Mouse (Mus musculus): ENCODE measurements around the gene Recql. TPM values are rescaled to one million over a fixed set of nuclear protein-coding genes. Genes with fewer than 3 reads are reported as not detected.

Recql gene
- 35.5 TPM for total RNA-seq (2023)

DNA sequence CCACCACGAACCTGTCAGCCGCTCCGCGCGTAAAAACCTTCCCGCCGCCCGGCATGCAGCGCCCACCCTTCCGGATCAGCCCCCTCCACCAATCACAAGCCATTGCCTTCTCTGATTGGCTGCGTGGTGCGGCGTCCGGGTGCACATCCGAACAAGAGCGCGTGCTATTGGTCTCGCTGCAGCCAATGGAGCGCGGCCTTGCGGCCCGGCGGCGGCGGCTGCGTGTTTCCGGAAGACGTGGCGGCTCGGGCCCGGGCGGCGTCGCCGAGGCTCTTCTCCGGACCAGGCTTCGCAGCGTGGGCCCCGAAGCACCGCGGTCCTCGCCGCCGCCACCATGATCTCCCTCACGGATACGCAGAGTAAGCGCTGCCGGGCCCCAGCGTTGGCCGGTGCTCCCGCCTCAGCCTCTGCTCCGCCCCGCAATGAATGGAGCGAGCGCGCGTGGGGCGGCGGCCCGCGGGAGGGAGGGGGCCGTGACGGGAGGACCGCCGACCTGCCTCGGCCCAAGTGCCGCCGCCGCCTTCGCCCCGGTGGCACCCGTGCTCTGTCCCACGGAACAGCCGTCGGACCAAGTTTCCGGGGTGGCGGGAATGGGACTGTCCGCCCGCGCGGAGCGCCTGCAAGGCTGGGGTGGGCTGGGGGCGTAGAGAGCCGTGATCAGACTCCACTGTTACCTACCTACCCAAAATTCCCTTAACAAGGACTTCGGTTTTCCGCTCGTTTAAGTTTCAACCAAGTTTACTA, at the start of gene Recql, which contains the start of gene Golt1b:
TSS of gene Recql (minus strand) at position 77 of the 744 bp plus-strand sequence.
TSS of gene Golt1b (plus strand) at position 211 of the 744 bp plus-strand sequence.

GRCm38 (mm10) chr6:142412906-142413491, 26.1 kb upstream of the Recql start, which contains the start of gene Spx:
Gene Spx, plus strand, starts transcription at chr6:142413441.

GRCm38 (mm10) chr6:142345440-142346038, 41.3 kb downstream of the Recql start, which contains the start of gene Pyroxd1:
Gene Pyroxd1, plus strand, starts transcription at chr6:142345654.

DNA sequence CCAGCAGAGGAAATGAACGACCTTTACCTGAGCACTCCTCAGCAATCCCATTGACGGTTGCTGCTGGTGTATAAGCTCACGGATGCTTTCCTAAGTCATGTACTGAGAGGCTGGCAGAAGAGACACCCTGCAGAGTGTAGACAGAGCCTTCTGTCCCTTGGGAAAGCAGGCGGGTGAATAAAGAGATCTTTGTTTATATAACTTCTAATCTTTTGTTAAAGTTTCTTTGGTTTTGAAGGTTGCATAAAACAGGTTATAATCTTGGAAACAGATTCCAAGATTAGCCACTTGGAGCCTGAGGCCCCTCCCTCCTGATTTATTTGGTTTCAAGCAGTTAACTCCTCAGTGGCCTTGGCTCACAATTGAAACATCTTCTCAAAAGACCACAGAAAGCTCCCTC, 64.0 kb downstream of the Recql start, which contains the start of gene Slco1a5:
TSS of gene Slco1a5 (minus strand) at position 101 of the 400 bp plus-strand sequence.

Other genes with a start within 250 kb of the Recql start
- 4.0 TPM for gene Slco1a6, start 178.6 kb downstream of the Recql start, total RNA-seq (2023)
- gene Iapp, start 88.7 kb downstream of the Recql start, total RNA-seq (2023) = not detected
- gene Slco1a5, start 64.1 kb downstream of the Recql start, total RNA-seq (2023) = not detected
- gene Pyroxd1, start 41.4 kb downstream of the Recql start, total RNA-seq (2023) = 25.4 TPM
- 26.7 TPM for gene Golt1b, start 134 bp upstream of the Recql start, total RNA-seq (2023)
- gene Spx, start 26.4 kb upstream of the Recql start, total RNA-seq (2023) = 0.41 TPM
- not detected for gene Gys2, start 86.0 kb upstream of the Recql start, total RNA-seq (2023)
- gene Ldhb, start 120.9 kb upstream of the Recql start, total RNA-seq (2023) = 32.8 TPM
- 0.33 TPM for gene Kcnj8, start 184.5 kb upstream of the Recql start, total RNA-seq (2023)